Mouse (Mus musculus) heart, embryonic 11.5 days (tissue): ENCODE data around the gene Plekhg1. TPM values are rescaled to one million over a fixed set of nuclear protein-coding genes. Genes with fewer than 3 reads are reported as not detected.

ENCODE experiments used
- ATAC-seq: fragments of 200-750 bp; cut with Nextera tagmentation; replicated peaks from 2 replicates; pipeline ENCODE4 v1.8.0; 2017; ENCODE audit warnings: moderate library complexity; ENCODE audit not compliant: insufficient number of reproducible peaks, low FRiP score, low TSS enrichment
- H3K27ac ChIP-seq: fragments of 300-500 bp; sonication (generic); 2 replicates; pipeline ENCODE4 v1.5.1; 2014; ENCODE audit warnings: mild to moderate bottlenecking, low read depth, low read length
- H3K27me3 ChIP-seq: fragments of 300-500 bp; sonication (generic); 2 replicates; pipeline ENCODE4 v1.6.1; 2014; ENCODE audit warnings: mild to moderate bottlenecking, low read length, mixed read lengths; ENCODE audit not compliant: control insufficient read depth, insufficient read depth
- H3K36me3 ChIP-seq: fragments of 300-500 bp; sonication (generic); 2 replicates; pipeline ENCODE4 v1.6.1; 2014; ENCODE audit warnings: mild to moderate bottlenecking, low read length, moderate library complexity, mixed read lengths; ENCODE audit not compliant: control insufficient read depth, insufficient read depth
- H3K4me1 ChIP-seq: fragments of 300-500 bp; sonication (generic); 2 replicates; pipeline ENCODE4 v1.6.1; 2014; ENCODE audit warnings: low read length; ENCODE audit not compliant: control insufficient read depth, insufficient read depth
- H3K4me2 ChIP-seq: fragments of 300-500 bp; sonication (generic); 2 replicates; pipeline ENCODE4 v1.6.1; 2014; ENCODE audit warnings: mild to moderate bottlenecking, moderate library complexity
- H3K4me3 ChIP-seq: fragments of 300-500 bp; sonication (generic); 2 replicates; pipeline ENCODE4 v1.5.1; 2014; ENCODE audit warnings: low read depth, low read length
- H3K9ac ChIP-seq: fragments of 300-500 bp; sonication (generic); 2 replicates; pipeline ENCODE4 v1.6.1; 2014; ENCODE audit warnings: mild to moderate bottlenecking, low read depth, low read length, moderate library complexity
- H3K9me3 ChIP-seq: fragments of 300-500 bp; sonication (generic); replicated peaks from 2 replicates; pipeline ENCODE4 v1.6.1; 2016; ENCODE audit warnings: low read length; ENCODE audit not compliant: control insufficient read depth
- WGBS: fragments of 180-500 bp; shearing (Covaris S2); extraction: QIAGEN DNeasy Blood & Tissue Kit; methylation state at CpG from one replicate; pipeline ENCODE4 v1.1.7; 2014; ENCODE audit not compliant: insufficient replicate concordance; 5-methylcytosine and 5-hydroxymethylcytosine counted together
- polyA plus RNA-seq: library from polyadenylated mRNA; unstranded; fragments of >200 nt; fragmentation: Nextera tagmentation; extraction: Ambion mirVana; gene quantifications from 2 replicates; pipeline ENCODE4 v1.2.1, GENCODE M21; 2014

Plekhg1 gene
- polyA plus RNA-seq, 1 experiment from 2014 or later, result 6.2 TPM

GRCm38 (mm10) chr10:3844430-3844829 is 104.3 kb downstream of the Plekhg1 start:
- WGBS, result 76% methylated on average over 5 of the region's 5 CpGs
- Histone ChIP-seq H3K4me1 (no peaks in the 10 kb centered on the region), H3K36me3 (no peaks in the 10 kb centered on the region; the same call in 1 of the 2 replicates), H3K9ac (no peak overlapping the region), H3K4me2 (no peak overlapping the region), H3K9me3 (no peaks in the 10 kb centered on the region), H3K27ac (no peak overlapping the region), H3K4me3 (no peak overlapping the region), H3K27me3 (no peaks in the 10 kb centered on the region)
- no peak for ATAC-seq

DNA sequence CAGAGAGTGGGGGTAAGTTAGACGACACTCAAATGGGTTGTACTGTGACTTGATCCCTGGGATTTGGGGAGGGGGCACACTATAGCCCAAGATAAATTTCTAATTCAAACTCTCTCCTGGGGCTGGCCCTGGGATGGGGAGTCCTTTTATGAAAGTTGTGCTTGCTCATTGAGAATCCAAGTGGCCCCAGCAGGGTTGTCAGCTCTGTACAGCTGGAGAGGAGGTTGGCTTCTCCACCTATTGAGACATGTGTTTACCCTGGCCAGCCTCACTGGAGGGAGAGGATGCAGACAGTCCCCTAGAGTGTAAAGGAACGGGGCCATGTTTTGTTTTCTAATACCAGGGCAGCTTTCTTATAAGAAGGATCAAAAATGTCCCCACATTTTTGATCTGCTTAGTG is 106.9 kb downstream of the Plekhg1 start:
- no peak overlapping the region for H3K4me2 ChIP-seq
- no peak overlapping the region for H3K4me3 ChIP-seq
- 65% methylated on average over 2 of the region's 2 CpGs for WGBS
- H3K9me3 ChIP-seq, result 0 out of 2 replicates have a peak, but pooled peaks cover 2% of the 10 kb centered on the region
- no peaks in the 10 kb centered on the region for H3K27me3 ChIP-seq
- no peak for ATAC-seq
- no peak overlapping the region for H3K27ac ChIP-seq
- H3K36me3 ChIP-seq, result no peaks in the 10 kb centered on the region; the same call in 1 of the 2 replicates
- H3K4me1 ChIP-seq, result peaks cover 5% of the 10 kb centered on the region
- H3K9ac ChIP-seq, result no peak overlapping the region

GRCm38 (mm10) chr10:3851461-3851860 is 111.3 kb downstream of the Plekhg1 start:
- 2% methylated on average over 2 of the region's 2 CpGs for WGBS
- Histone ChIP-seq H3K4me1 (peaks cover 6% of the 10 kb centered on the region), H3K27ac (no peak overlapping the region)

DNA sequence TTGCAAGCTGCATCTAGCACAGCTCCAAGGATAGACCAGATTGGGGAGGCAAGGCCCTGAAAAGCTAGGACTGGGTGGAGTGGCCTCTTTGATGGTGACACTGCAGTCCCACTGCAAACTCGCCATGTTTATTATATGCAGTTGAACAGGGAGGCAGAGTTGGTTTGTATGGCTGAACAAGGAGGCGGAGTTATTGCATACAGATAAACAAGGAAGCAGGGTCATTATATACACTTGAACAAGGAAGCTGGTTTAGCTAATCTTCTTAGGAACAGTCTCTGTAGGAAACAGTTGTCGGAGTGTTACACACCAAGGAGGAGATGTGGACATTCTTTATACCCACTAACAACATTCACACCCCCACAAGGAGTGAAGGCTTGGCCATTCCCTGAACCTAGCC is 112.6 kb downstream of the Plekhg1 start:
- H3K27ac ChIP-seq, result no peak overlapping the region

More at GRCm38 (mm10) chr10:3851461-3851860, 111.3 kb downstream of the Plekhg1 start:
- H3K9ac ChIP-seq, result no peak overlapping the region
- no peak overlapping the region for H3K4me3 ChIP-seq
- no peak for ATAC-seq
- H3K9me3 ChIP-seq, result 0 out of 2 replicates have a peak, but pooled peaks cover 2% of the 10 kb centered on the region
- H3K36me3 ChIP-seq, result no peaks in the 10 kb centered on the region; the same call in 1 of the 2 replicates
- no peaks in the 10 kb centered on the region for H3K27me3 ChIP-seq
- no peak overlapping the region for H3K4me2 ChIP-seq

GRCm38 (mm10) chr10:3857912-3858311 is 117.7 kb downstream of the Plekhg1 start:
- Histone ChIP-seq H3K27me3 (no peaks in the 10 kb centered on the region), H3K4me3 (no peak overlapping the region), H3K4me2 (no peak overlapping the region), H3K4me1 (no peaks in the 10 kb centered on the region; the same call in 1 of the 2 replicates), H3K36me3 (no peaks in the 10 kb centered on the region), H3K9ac (no peak overlapping the region), H3K27ac (no peak overlapping the region), H3K9me3 (no peaks in the 10 kb centered on the region)
- 19% methylated on average over 5 of the region's 5 CpGs for WGBS
- no peak for ATAC-seq

More for the DNA sequence above, 112.6 kb downstream of the Plekhg1 start:
- H3K4me2 ChIP-seq, result no peak overlapping the region
- H3K27me3 ChIP-seq, result no peaks in the 10 kb centered on the region
- H3K9me3 ChIP-seq, result 0 out of 2 replicates have a peak, but pooled peaks cover 2% of the 10 kb centered on the region
- peaks cover 6% of the 10 kb centered on the region for H3K4me1 ChIP-seq
- H3K9ac ChIP-seq, result no peak overlapping the region
- 80% methylated on average over 3 of the region's 3 CpGs for WGBS
- H3K4me3 ChIP-seq, result no peak overlapping the region
- H3K36me3 ChIP-seq, result no peaks in the 10 kb centered on the region; the same call in 1 of the 2 replicates
- no peak for ATAC-seq

DNA sequence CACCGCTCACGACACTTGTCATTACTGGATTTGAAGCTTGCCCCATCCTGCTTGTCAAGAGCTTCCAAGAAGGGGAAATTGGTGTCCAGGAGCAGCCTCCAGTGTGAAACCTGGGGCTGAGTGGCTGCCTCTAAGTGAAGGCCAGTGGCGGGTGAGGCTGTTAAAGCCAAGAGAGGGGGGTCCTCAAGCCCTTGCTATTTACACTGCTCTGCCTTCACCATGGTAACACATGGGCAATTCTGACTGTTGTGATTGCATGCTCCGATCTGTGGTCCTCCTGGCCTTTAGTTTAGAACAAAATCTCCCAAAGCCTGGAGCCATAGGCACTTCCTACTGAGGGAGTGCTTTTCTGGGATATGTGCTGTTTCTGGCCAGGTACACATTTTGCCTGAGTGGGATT is 118.3 kb downstream of the Plekhg1 start:
- 33% methylated on average over 4 of the region's 4 CpGs for WGBS
- no peak for ATAC-seq
- Histone ChIP-seq H3K27me3 (no peaks in the 10 kb centered on the region), H3K9ac (no peak overlapping the region), H3K36me3 (no peaks in the 10 kb centered on the region), H3K9me3 (no peaks in the 10 kb centered on the region), H3K4me2 (no peak overlapping the region), H3K27ac (no peak overlapping the region), H3K4me1 (no peaks in the 10 kb centered on the region), H3K4me3 (no peak overlapping the region)

- no peak overlapping the region for H3K4me3 ChIP-seq
- H3K4me2 ChIP-seq, result no peak overlapping the region
- no peaks in the 10 kb centered on the region for H3K36me3 ChIP-seq
- H3K4me1 ChIP-seq, result no peaks in the 10 kb centered on the region
- 36% methylated on average over 11 of the region's 11 CpGs for WGBS
- H3K27ac ChIP-seq, result no peak overlapping the region
- no peak overlapping the region for H3K9ac ChIP-seq
- no peak for ATAC-seq
- no peaks in the 10 kb centered on the region for H3K9me3 ChIP-seq
- H3K27me3 ChIP-seq, result no peaks in the 10 kb centered on the region
Measured at GRCm38 (mm10) chr10:3858961-3859714, 119.0 kb downstream of the Plekhg1 start.

GRCm38 (mm10) chr10:3863411-3864195 is 123.4 kb downstream of the Plekhg1 start:
- Histone ChIP-seq H3K4me3 (no peak overlapping the region), H3K36me3 (no peaks in the 10 kb centered on the region), H3K27me3 (no peaks in the 10 kb centered on the region), H3K4me2 (no peak overlapping the region), H3K27ac (no peak overlapping the region), H3K9me3 (no peaks in the 10 kb centered on the region; the same call in 1 of the 2 replicates), H3K4me1 (no peaks in the 10 kb centered on the region), H3K9ac (no peak overlapping the region)
- ATAC-seq, result no peak
- 43% methylated on average over 12 of the region's 12 CpGs for WGBS
